Mouse (Mus musculus) forebrain, embryonic 15.5 days (tissue): ENCODE results near the gene Capn11. TPM values are rescaled to one million over a fixed set of nuclear protein-coding genes. Genes with fewer than 3 reads are reported as not detected.

Experiments used
- ATAC-seq: fragments of 200-750 bp; cut with Nextera tagmentation; replicated peaks from 2 replicates; pipeline ENCODE4 v1.8.0; 2017; ENCODE audit warnings: mild to moderate bottlenecking, moderate TSS enrichment, moderate library complexity
- H3K27ac ChIP-seq: fragments of 300-500 bp; sonication (generic); replicated peaks from 2 replicates; pipeline ENCODE4 v1.5.1; 2015; ENCODE audit warnings: mild to moderate bottlenecking, inconsistent platforms
- H3K27me3 ChIP-seq: fragments of 300-500 bp; sonication (generic); 2 replicates; pipeline ENCODE4 v1.6.1; 2015; ENCODE audit warnings: inconsistent platforms
- H3K36me3 ChIP-seq: fragments of 300-500 bp; sonication (generic); 2 replicates; pipeline ENCODE4 v1.6.1; 2015; ENCODE audit warnings: mild to moderate bottlenecking, inconsistent platforms
- H3K4me1 ChIP-seq: fragments of 300-500 bp; sonication (generic); 2 replicates; pipeline ENCODE4 v1.6.1; 2015; ENCODE audit warnings: inconsistent platforms
- H3K4me2 ChIP-seq: fragments of 300-500 bp; sonication (generic); replicated peaks from 2 replicates; pipeline ENCODE4 v1.6.1; 2015; ENCODE audit warnings: mild to moderate bottlenecking, inconsistent platforms
- H3K4me3 ChIP-seq: fragments of 300-500 bp; sonication (generic); 2 replicates; pipeline ENCODE4 v1.5.1; 2015; ENCODE audit warnings: mild to moderate bottlenecking, inconsistent platforms
- H3K9ac ChIP-seq: fragments of 300-500 bp; sonication (generic); replicated peaks from 2 replicates; pipeline ENCODE4 v1.6.1; 2015; ENCODE audit warnings: mild to moderate bottlenecking, inconsistent platforms
- H3K9me3 ChIP-seq: fragments of 300-500 bp; sonication (generic); 2 replicates; pipeline ENCODE4 v1.6.1; 2016; ENCODE audit warnings: inconsistent platforms
- WGBS: fragments of 180-500 bp; shearing (Covaris S2); methylation state at CpG from one replicate; pipeline ENCODE4 v1.1.7; 2015; ENCODE audit warnings: mixed read lengths; 5-methylcytosine and 5-hydroxymethylcytosine counted together
- polyA plus RNA-seq: library from polyadenylated mRNA; unstranded; fragments of >200 nt; fragmentation: Nextera tagmentation; extraction: Ambion mirVana; gene quantifications from 2 replicates; pipeline ENCODE4 v1.2.1, GENCODE M21; 2015

Capn11 gene
- polyA plus RNA-seq, 1 experiment from 2014 or later: 0.83 TPM

DNA sequence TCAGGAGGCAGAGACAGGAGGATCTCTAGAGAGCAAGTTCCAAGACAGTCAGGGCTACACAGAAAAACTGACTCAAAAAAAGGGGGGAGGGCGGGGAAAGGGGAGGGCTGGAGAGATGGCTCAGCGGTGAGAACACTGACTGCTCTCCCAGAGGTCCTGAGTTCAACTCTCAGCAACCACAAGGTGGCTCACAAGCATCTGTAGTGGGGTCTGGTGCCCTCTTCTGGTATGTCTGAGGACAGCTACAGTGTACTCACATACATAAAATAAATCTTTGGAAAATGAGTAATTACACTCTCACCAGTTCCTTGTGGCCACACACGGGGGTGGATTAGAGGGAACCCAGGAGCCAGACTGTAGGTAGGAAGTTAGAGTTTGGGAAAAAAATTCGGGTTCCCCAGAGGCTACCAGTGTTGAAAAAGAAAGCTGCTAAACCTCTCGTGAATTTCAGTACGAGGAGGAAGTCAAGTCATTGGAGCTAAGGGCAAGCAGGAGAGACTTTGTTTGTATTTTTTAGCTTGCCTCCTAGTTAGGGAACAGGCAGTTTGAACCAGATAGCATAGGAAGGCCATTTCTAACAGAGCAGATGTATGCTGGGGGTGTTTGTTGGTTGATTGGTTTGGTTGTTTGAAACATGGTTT lies 76.3 kb downstream of the Capn11 start:
- Histone ChIP-seq H3K4me3 (no peak overlapping the region), H3K4me2 (no peak overlapping the region), H3K27me3 (no peaks in the 10 kb centered on the region), H3K4me1 (peaks cover 12% of the 10 kb centered on the region), H3K9me3 (no peaks in the 10 kb centered on the region), H3K36me3 (0 out of 2 replicates have a peak, but pooled peaks cover 10% of the 10 kb centered on the region), H3K27ac (no peak overlapping the region), H3K9ac (no peak overlapping the region)
- no peak for ATAC-seq
- 77% methylated on average over 6 of the region's 6 CpGs for WGBS

DNA sequence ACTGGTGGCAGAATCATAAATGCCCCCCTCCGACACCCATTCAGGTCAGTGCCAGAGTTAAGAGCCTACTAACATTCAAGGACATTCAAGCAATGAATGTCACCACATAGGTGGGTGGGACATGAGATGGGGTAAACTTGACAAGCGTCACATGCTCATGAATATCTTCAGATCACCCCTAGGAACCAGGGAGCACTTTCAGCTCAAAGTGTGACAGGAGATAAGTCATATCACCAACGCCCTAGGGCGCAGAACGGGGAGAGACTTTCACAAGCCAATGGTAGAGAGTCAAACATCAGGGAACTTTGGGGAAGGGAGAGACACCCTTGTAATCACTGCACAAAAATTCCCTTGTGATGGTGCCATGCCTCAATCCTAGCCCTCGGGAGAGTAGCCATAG lies 76.9 kb downstream of the Capn11 start:
- 98% methylated on average over 6 of the region's 6 CpGs for WGBS
- H3K4me3 ChIP-seq: no peak overlapping the region
- H3K4me2 ChIP-seq: no peak overlapping the region
- no peak overlapping the region for H3K9ac ChIP-seq
- H3K27me3 ChIP-seq: no peaks in the 10 kb centered on the region
- ATAC-seq: no peak
- H3K36me3 ChIP-seq: 0 out of 2 replicates have a peak, but pooled peaks cover 10% of the 10 kb centered on the region
- peaks cover 12% of the 10 kb centered on the region for H3K4me1 ChIP-seq
- H3K9me3 ChIP-seq: no peaks in the 10 kb centered on the region
- no peak overlapping the region for H3K27ac ChIP-seq

DNA sequence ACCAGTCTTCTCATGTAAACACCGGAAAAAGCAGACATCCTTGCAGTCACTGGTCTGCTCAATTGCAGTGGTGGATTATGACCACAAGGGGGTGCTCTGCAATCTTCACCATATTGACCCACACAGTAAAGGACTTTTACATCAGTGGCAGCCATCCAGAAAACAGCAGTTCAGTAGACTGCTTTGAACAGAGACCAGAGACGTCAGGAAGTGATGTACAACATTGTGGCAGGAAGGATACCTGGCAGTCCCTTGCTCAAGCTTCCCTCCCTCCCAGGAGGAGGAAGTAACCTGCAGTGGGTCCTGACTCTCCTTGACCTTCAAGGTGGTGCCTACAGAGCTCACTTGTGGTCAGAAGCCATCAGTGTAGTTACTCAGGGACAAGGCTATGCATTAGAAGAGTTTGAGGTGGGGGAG lies 77.5 kb downstream of the Capn11 start:
- no peak overlapping the region for H3K4me2 ChIP-seq
- 0 out of 2 replicates have a peak, but pooled peaks cover 3% of the 10 kb centered on the region for H3K36me3 ChIP-seq
- WGBS: 17% methylated on average over 2 of the region's 2 CpGs
- H3K9me3 ChIP-seq: no peaks in the 10 kb centered on the region
- no peaks in the 10 kb centered on the region for H3K27me3 ChIP-seq
- H3K4me3 ChIP-seq: no peak overlapping the region
- H3K4me1 ChIP-seq: peaks cover 12% of the 10 kb centered on the region
- no peak overlapping the region for H3K27ac ChIP-seq
- no peak overlapping the region for H3K9ac ChIP-seq
- ATAC-seq: no peak

DNA sequence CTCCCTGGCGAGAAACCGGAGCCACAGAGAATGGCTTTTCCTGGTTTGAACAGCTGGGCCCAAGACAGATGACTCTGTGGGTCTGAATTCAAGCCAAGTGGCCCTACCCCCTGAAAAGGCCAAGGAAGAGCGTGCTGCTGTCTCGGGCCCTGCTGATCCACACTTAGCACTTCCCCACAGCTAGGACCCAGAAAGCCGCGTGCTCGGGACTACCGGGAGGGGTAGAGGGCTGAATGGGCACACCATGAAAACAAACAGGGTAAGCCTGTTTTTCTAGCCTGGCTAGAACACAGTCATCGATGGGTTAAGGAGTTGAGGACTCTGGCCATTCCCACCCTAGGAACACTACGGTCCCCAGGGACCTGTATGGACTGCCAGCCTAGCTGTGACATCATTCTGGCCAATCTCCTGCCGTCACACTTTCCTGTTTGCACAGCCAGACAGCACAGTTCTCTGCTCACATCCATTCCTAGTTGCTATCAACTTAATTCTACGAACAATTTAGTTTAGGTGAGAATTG lies 78.1 kb downstream of the Capn11 start:
- Histone ChIP-seq H3K4me2 (no peak overlapping the region), H3K4me1 (peaks cover 12% of the 10 kb centered on the region), H3K9me3 (no peaks in the 10 kb centered on the region), H3K27me3 (no peaks in the 10 kb centered on the region), H3K36me3 (no peaks in the 10 kb centered on the region), H3K9ac (no peak overlapping the region), H3K4me3 (no peak overlapping the region), H3K27ac (no peak overlapping the region; the same call in 1 of the 2 replicates)
- ATAC-seq: 0 out of 2 replicates have a peak, but pooled peaks have one; percentile 13
- WGBS: 51% methylated on average over 12 of the region's 12 CpGs

Other genes with a start within 250 kb of the Capn11 start
- gene Cdc5l, start 225.6 kb downstream of the Capn11 start, polyA plus RNA-seq: 69.5 and 74.5 TPM in 2 replicates
- 1.4 and 1.7 TPM in 2 replicates for gene Spats1, start 183.9 kb downstream of the Capn11 start, polyA plus RNA-seq
- gene Aars2, start 152.5 kb downstream of the Capn11 start, polyA plus RNA-seq: 17.3 and 17.4 TPM in 2 replicates
- gene Tcte1, start 135.9 kb downstream of the Capn11 start, polyA plus RNA-seq: 4.7 and 4.8 TPM in 2 replicates
- 34.5 and 36.2 TPM in 2 replicates for gene Tmem151b, start 109.6 kb downstream of the Capn11 start, polyA plus RNA-seq
- gene Nfkbie, start 103.6 kb downstream of the Capn11 start, polyA plus RNA-seq: 4.2 and 4.6 TPM in 2 replicates
- 97.9 and 99.8 TPM in 2 replicates for gene Slc35b2, start 95.5 kb downstream of the Capn11 start, polyA plus RNA-seq
- 1,627 and 1,637 TPM in 2 replicates for gene Hsp90ab1, start 86.1 kb downstream of the Capn11 start, polyA plus RNA-seq
- 62.5 and 63.7 TPM in 2 replicates for gene Slc29a1, start 59.7 kb downstream of the Capn11 start, polyA plus RNA-seq
- not detected in 2 replicates for gene Mymx, start 57.2 kb downstream of the Capn11 start, polyA plus RNA-seq
- gene Mrpl14, start 27.0 kb upstream of the Capn11 start, polyA plus RNA-seq: 122 and 125 TPM in 2 replicates
- gene Tmem63b, start 27.6 kb upstream of the Capn11 start, polyA plus RNA-seq: 124 and 125 TPM in 2 replicates
- 0.41 TPM in 1 of 2 replicates, not detected in the other for gene 1600014C23Rik, start 74.5 kb upstream of the Capn11 start, polyA plus RNA-seq